Mouse (Mus musculus) embryonic facial prominence, embryonic 13.5 days (tissue): Measurements from ENCODE around the gene Dusp14. TPM values are rescaled to one million over a fixed set of nuclear protein-coding genes. Genes with fewer than 3 reads are reported as not detected.

Experiments
- ATAC-seq: fragments of 200-750 bp; cut with Nextera tagmentation; 2 replicates; pipeline ENCODE4 v1.8.0; 2017; ENCODE audit warnings: low read depth; ENCODE audit not compliant: insufficient number of reproducible peaks, insufficient read depth, low FRiP score, low TSS enrichment
- H3K27ac ChIP-seq: fragments of 300-500 bp; sonication (generic); 2 replicates; pipeline ENCODE4 v1.5.1; 2015; ENCODE audit warnings: moderate library complexity, mild to moderate bottlenecking, inconsistent platforms
- H3K27me3 ChIP-seq: fragments of 300-500 bp; sonication (generic); 2 replicates; pipeline ENCODE4 v1.6.1; 2015; ENCODE audit warnings: mild to moderate bottlenecking, inconsistent platforms
- H3K36me3 ChIP-seq: fragments of 300-500 bp; sonication (generic); 2 replicates; pipeline ENCODE4 v1.6.1; 2015; ENCODE audit warnings: mild to moderate bottlenecking, inconsistent platforms
- H3K4me1 ChIP-seq: fragments of 300-500 bp; sonication (generic); 2 replicates; pipeline ENCODE4 v1.6.1; 2015; ENCODE audit warnings: inconsistent platforms
- H3K4me2 ChIP-seq: fragments of 300-500 bp; sonication (generic); 2 replicates; pipeline ENCODE4 v1.6.1; 2015; ENCODE audit warnings: moderate library complexity, mild to moderate bottlenecking, inconsistent platforms
- H3K4me3 ChIP-seq: fragments of 300-500 bp; sonication (generic); 2 replicates; pipeline ENCODE4 v1.5.1; 2015; ENCODE audit warnings: mild to moderate bottlenecking, inconsistent platforms
- H3K9ac ChIP-seq: fragments of 300-500 bp; sonication (generic); 2 replicates; pipeline ENCODE4 v1.6.1; 2015; ENCODE audit warnings: mild to moderate bottlenecking, inconsistent platforms
- H3K9me3 ChIP-seq: fragments of 300-500 bp; sonication (generic); 2 replicates; pipeline ENCODE4 v1.6.1; 2016; ENCODE audit warnings: inconsistent platforms
- WGBS: fragments of 180-500 bp; shearing (Covaris S2); methylation state at CpG from one replicate; pipeline ENCODE4 v1.1.7; 2015; ENCODE audit warnings: mixed read lengths; 5-methylcytosine and 5-hydroxymethylcytosine counted together
- polyA plus RNA-seq: library from polyadenylated mRNA; unstranded; fragments of >200 nt; fragmentation: Nextera tagmentation; extraction: Ambion mirVana; gene quantifications from 2 replicates; pipeline ENCODE4 v1.2.1, GENCODE M21; 2015

Gene Dusp14
- polyA plus RNA-seq, 1 experiment from 2014 or later = 16.6 TPM

- WGBS = 44% methylated on average over 14 of the region's 14 CpGs
- Histone ChIP-seq H3K4me2 (no peak overlapping the region), H3K36me3 (peaks cover 20% of the 10 kb centered on the region), H3K9me3 (no peaks in the 10 kb centered on the region), H3K4me3 (no peak overlapping the region), H3K27me3 (no peaks in the 10 kb centered on the region), H3K27ac (peak overlapping the region; percentile 51), H3K4me1 (peaks cover 21% of the 10 kb centered on the region), H3K9ac (no peak overlapping the region)
- no peak for ATAC-seq
Measured at GRCm38 (mm10) chr11:84042808-84043762, 26.0 kb downstream of the Dusp14 start.

DNA sequence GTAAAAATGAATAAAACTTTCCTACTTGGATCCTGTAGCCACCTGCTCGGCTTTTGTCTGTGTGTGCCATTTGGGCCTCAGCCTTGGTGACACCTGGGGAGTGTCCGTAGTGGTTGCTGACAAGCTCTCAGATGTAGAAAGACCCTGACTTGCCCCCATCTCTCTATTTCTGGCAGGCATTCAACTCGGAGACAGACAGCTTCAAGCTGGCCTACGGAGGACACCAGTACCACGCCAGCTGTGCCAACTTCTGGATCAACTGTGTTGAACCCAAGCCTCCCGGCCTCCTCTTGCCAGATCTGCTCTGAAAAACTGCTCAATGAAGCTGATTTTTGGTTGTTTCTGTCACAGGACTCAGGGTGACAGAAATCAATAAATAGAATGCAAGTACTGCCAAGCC is 28.4 kb downstream of the Dusp14 start:
- peaks cover 15% of the 10 kb centered on the region for H3K4me1 ChIP-seq
- H3K9ac ChIP-seq = no peak overlapping the region
- no peak overlapping the region for H3K4me2 ChIP-seq
- no peak overlapping the region for H3K27ac ChIP-seq
- H3K4me3 ChIP-seq = no peak overlapping the region
- WGBS = 73% methylated on average over 6 of the region's 6 CpGs
- no peak for ATAC-seq
- H3K9me3 ChIP-seq = no peaks in the 10 kb centered on the region
- H3K27me3 ChIP-seq = no peaks in the 10 kb centered on the region
- H3K36me3 ChIP-seq = peaks cover 25% of the 10 kb centered on the region

GRCm38 (mm10) chr11:84033671-84034070 is 35.4 kb downstream of the Dusp14 start:
- no peaks in the 10 kb centered on the region for H3K9me3 ChIP-seq
- no peak overlapping the region for H3K4me2 ChIP-seq
- WGBS = 46% methylated on average over 5 of the region's 5 CpGs
- no peak overlapping the region for H3K9ac ChIP-seq
- H3K4me1 ChIP-seq = 0 out of 2 replicates have a peak, but pooled peaks cover 5% of the 10 kb centered on the region
- H3K27ac ChIP-seq = no peak overlapping the region
- no peaks in the 10 kb centered on the region for H3K27me3 ChIP-seq
- no peak overlapping the region for H3K4me3 ChIP-seq
- H3K36me3 ChIP-seq = peaks cover 20% of the 10 kb centered on the region
- ATAC-seq = no peak

DNA sequence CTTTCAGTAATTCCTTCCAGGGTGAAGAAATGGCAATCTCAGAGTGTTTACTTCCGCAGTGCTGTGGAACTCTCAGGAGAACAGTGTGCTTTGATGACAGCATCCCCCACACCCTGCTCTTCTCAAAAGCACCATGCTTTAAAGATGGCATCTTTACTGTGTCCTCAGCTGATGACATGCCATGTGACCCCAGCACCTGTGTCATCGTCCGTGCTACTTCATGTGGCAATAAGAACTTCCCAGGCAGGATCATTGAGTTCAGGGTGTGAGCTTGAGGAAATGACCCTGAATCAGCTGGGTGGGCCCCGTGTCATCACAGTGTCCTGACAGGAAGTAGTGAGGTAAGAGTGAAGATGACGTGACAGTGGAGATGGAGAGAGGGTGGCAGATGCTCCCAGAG is 36.5 kb downstream of the Dusp14 start:
- Histone ChIP-seq H3K27ac (no peak overlapping the region), H3K9me3 (no peaks in the 10 kb centered on the region), H3K27me3 (no peaks in the 10 kb centered on the region), H3K4me2 (no peak overlapping the region), H3K36me3 (peaks cover 26% of the 10 kb centered on the region), H3K4me3 (no peak overlapping the region), H3K9ac (no peak overlapping the region), H3K4me1 (0 out of 2 replicates have a peak, but pooled peaks cover 5% of the 10 kb centered on the region)
- no peak for ATAC-seq
- 77% methylated on average over 5 of the region's 5 CpGs for WGBS

DNA sequence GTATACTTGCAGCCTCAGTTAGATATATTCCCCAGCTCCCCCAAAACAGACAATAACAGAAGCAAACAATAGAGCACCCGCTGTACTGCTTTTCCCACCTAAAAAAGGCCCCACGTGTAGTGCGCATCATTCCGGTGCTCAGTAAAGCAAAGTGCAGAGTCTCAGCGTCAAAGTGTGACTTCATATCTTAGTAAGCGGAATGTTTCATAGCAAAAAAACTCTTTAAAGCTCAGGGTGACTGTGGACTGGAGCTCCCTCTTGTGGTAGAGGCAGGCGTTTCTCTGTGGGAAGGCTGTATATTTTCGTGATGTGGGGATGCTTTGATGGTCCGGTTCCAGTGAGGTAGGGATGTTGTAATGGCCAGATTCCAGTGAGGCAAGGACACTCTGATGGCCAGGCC is 37.1 kb downstream of the Dusp14 start:
- H3K9ac ChIP-seq = no peak overlapping the region
- no peak overlapping the region for H3K4me2 ChIP-seq
- no peak for ATAC-seq
- H3K36me3 ChIP-seq = peaks cover 31% of the 10 kb centered on the region
- no peaks in the 10 kb centered on the region for H3K9me3 ChIP-seq
- H3K4me1 ChIP-seq = 0 out of 2 replicates have a peak, but pooled peaks cover 5% of the 10 kb centered on the region
- H3K27me3 ChIP-seq = no peaks in the 10 kb centered on the region
- 48% methylated on average over 9 of the region's 9 CpGs for WGBS
- no peak overlapping the region for H3K4me3 ChIP-seq
- no peak overlapping the region for H3K27ac ChIP-seq

- Histone ChIP-seq H3K4me2 (no peak overlapping the region), H3K4me3 (no peak overlapping the region), H3K4me1 (0 out of 2 replicates have a peak, but pooled peaks cover 1% of the 10 kb centered on the region), H3K9me3 (no peaks in the 10 kb centered on the region), H3K27ac (no peak overlapping the region), H3K9ac (no peak overlapping the region), H3K36me3 (peaks cover 58% of the 10 kb centered on the region), H3K27me3 (no peaks in the 10 kb centered on the region)
- WGBS = 81% methylated on average over 9 of the region's 9 CpGs
- ATAC-seq = no peak
Measured at GRCm38 (mm10) chr11:84028271-84029028, 40.6 kb downstream of the Dusp14 start.

- Histone ChIP-seq H3K27me3 (no peaks in the 10 kb centered on the region), H3K4me1 (no peaks in the 10 kb centered on the region), H3K4me3 (no peak overlapping the region), H3K27ac (no peak overlapping the region), H3K4me2 (no peak overlapping the region), H3K36me3 (peaks cover 63% of the 10 kb centered on the region), H3K9me3 (no peaks in the 10 kb centered on the region), H3K9ac (no peak overlapping the region)
- WGBS = 85% methylated on average over 5 of the region's 5 CpGs
- no peak for ATAC-seq
Measured at GRCm38 (mm10) chr11:84027231-84027630, 41.8 kb downstream of the Dusp14 start.

GRCm38 (mm10) chr11:84016810-84017508 is 52.1 kb downstream of the Dusp14 start:
- H3K27ac ChIP-seq = no peak overlapping the region
- no peaks in the 10 kb centered on the region for H3K9me3 ChIP-seq
- H3K4me3 ChIP-seq = no peak overlapping the region
- H3K36me3 ChIP-seq = peaks cover 32% of the 10 kb centered on the region
- no peaks in the 10 kb centered on the region for H3K27me3 ChIP-seq
- ATAC-seq = no peak
- H3K9ac ChIP-seq = no peak overlapping the region
- H3K4me2 ChIP-seq = no peak overlapping the region
- H3K4me1 ChIP-seq = peaks cover 11% of the 10 kb centered on the region
- 92% methylated on average over 7 of the region's 7 CpGs for WGBS

DNA sequence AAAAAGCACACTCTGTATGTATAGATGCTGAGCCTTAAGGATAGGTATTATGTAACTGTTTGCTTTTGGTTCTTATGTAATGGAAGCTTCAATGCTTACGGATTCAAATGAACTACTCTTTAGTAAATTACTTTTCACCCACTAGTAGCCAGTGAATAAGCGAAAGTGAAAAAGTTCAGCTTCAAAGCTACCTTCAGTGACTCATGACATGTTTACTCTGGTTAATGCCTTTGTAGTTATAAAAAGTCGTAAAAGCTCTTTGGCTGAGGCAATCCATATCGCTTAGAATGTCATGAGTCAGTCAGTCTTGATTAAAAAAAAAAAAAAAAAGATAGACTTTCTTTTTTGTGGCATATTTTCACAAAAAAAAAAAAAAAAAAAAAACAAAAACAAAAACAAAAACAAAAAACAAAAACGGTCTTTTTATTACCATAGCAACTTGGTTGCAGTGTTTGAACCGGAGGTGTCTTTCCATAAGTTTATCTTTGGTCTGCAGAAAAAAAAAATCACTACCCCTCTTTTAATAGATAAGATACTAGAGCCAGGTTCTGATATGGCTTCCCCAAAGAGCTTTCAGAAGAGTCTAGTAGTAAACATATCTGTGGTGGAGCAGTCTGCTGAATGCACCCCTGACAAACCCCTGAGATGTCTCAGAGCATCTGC is 52.8 kb downstream of the Dusp14 start:
- Histone ChIP-seq H3K4me2 (no peak overlapping the region), H3K4me3 (no peak overlapping the region), H3K4me1 (peaks cover 13% of the 10 kb centered on the region), H3K9ac (no peak overlapping the region), H3K27ac (no peak overlapping the region), H3K27me3 (no peaks in the 10 kb centered on the region), H3K36me3 (peaks cover 25% of the 10 kb centered on the region), H3K9me3 (no peaks in the 10 kb centered on the region)
- 90% methylated on average over 6 of the region's 6 CpGs for WGBS
- ATAC-seq = no peak

- Histone ChIP-seq H3K27ac (0 out of 2 replicates have a peak overlapping the region, but pooled peaks have one; percentile 12), H3K4me3 (no peak overlapping the region), H3K9me3 (no peaks in the 10 kb centered on the region), H3K4me2 (no peak overlapping the region), H3K9ac (no peak overlapping the region), H3K36me3 (peaks cover 27% of the 10 kb centered on the region), H3K4me1 (peaks cover 17% of the 10 kb centered on the region), H3K27me3 (no peaks in the 10 kb centered on the region)
- WGBS = 12% methylated on average over 7 of the region's 7 CpGs
- no peak for ATAC-seq
Measured at GRCm38 (mm10) chr11:84013105-84013504, 56.0 kb downstream of the Dusp14 start.

DNA sequence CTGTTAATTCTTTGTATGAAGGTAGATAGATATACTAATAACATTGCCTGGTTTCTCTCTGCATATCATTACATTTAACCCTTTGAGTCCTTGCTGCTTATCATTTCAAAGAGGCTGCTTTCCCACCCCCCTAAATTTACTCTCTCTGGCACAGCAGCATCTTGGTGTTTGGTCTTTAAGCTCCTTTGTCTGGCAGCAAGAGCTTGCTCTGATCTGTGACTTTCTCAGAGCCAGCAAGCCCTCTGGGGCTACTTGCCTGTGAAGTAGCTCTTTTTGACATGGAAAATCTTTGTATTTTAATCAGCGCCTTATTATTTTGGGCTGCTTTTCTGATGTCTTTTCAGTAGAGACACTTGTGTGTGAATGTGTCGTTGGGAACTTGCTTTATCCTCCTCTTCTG is 57.5 kb downstream of the Dusp14 start:
- Histone ChIP-seq H3K9me3 (no peaks in the 10 kb centered on the region), H3K4me1 (peaks cover 17% of the 10 kb centered on the region), H3K9ac (no peak overlapping the region), H3K4me2 (no peak overlapping the region), H3K27ac (no peak overlapping the region), H3K36me3 (peaks cover 19% of the 10 kb centered on the region), H3K4me3 (no peak overlapping the region), H3K27me3 (no peaks in the 10 kb centered on the region)
- ATAC-seq = no peak
- 47% methylated on average over 2 of the region's 2 CpGs for WGBS
